Mouse (Mus musculus) liver, embryonic 15.5 days (tissue): ENCODE results near the gene Ube2e2. TPM values are rescaled to one million over a fixed set of nuclear protein-coding genes. Genes with fewer than 3 reads are reported as not detected.

Experiments used
- ATAC-seq: fragments of 200-750 bp; cut with Nextera tagmentation; 2 replicates; pipeline ENCODE4 v1.8.0; 2017; ENCODE audit warnings: moderate number of reproducible peaks, mild to moderate bottlenecking, moderate library complexity; ENCODE audit not compliant: insufficient read depth
- H3K27ac ChIP-seq: fragments of 300-500 bp; sonication (generic); replicated peaks from 2 replicates; pipeline ENCODE4 v1.5.1; 2015; ENCODE audit warnings: mild to moderate bottlenecking, inconsistent platforms
- H3K27me3 ChIP-seq: fragments of 300-500 bp; sonication (generic); 2 replicates; pipeline ENCODE4 v1.6.1; 2015; ENCODE audit warnings: mild to moderate bottlenecking, inconsistent platforms
- H3K36me3 ChIP-seq: fragments of 300-500 bp; sonication (generic); replicated peaks from 2 replicates; pipeline ENCODE4 v1.6.1; 2015; ENCODE audit warnings: moderate library complexity, mild to moderate bottlenecking, inconsistent platforms
- H3K4me1 ChIP-seq: fragments of 300-500 bp; sonication (generic); replicated peaks from 2 replicates; pipeline ENCODE4 v1.6.1; 2015; ENCODE audit warnings: inconsistent platforms
- H3K4me2 ChIP-seq: fragments of 300-500 bp; sonication (generic); 2 replicates; pipeline ENCODE4 v1.6.1; 2015; ENCODE audit warnings: moderate library complexity, mild to moderate bottlenecking, inconsistent platforms
- H3K4me3 ChIP-seq: fragments of 300-500 bp; sonication (generic); replicated peaks from 2 replicates; pipeline ENCODE4 v1.5.1; 2015; ENCODE audit warnings: mild to moderate bottlenecking, inconsistent platforms
- H3K9ac ChIP-seq: fragments of 300-500 bp; sonication (generic); 2 replicates; pipeline ENCODE4 v1.6.1; 2015; ENCODE audit warnings: moderate library complexity, mild to moderate bottlenecking, inconsistent platforms
- H3K9me3 ChIP-seq: fragments of 300-500 bp; sonication (generic); replicated peaks from 2 replicates; pipeline ENCODE4 v1.6.1; 2016; ENCODE audit warnings: inconsistent platforms
- WGBS: fragments of 180-500 bp; shearing (Covaris S2); methylation state at CpG from one replicate; pipeline ENCODE4 v1.1.7; 2015; ENCODE audit warnings: mixed read lengths; ENCODE audit not compliant: insufficient replicate concordance; 5-methylcytosine and 5-hydroxymethylcytosine counted together
- polyA plus RNA-seq: library from polyadenylated mRNA; unstranded; fragments of >200 nt; fragmentation: Nextera tagmentation; extraction: Ambion mirVana; gene quantifications from 2 replicates; pipeline ENCODE4 v1.2.1, GENCODE M21; 2015

Ube2e2 gene
- 6.2 and 8.8 TPM in 2 replicates for polyA plus RNA-seq

DNA sequence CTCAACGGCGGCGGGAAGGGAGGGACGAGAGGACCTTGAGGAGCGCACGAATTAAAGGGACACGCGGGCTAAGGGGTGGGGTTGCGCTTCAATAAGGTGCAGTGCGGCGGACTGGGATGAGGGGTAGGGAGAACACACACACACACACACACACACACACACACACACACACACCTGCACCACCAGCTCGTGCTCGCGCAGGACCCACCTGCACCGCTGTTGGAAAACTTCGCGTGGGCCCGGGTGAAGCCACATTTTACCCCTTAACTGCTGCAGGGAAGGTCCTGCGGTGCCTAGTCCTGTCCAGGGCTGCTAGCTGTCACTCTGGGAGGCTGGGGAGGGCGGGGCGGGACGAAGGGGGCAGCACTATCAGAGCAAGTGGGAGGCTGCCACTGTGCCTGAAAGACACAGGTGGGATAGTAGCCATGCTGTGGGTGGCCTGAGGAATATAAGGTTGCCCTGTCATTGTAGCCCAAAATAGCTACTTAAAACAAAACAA, at the start of gene Ube2e2:
TSS of gene Ube2e2 (minus strand) at position 321 of the 499 bp plus-strand sequence.
- H3K4me3 ChIP-seq, result peak within 1 kb of the TSS; percentile 58
- H3K27me3 ChIP-seq, result peaks cover 15% of the 10 kb centered on the region; the same call in 1 of the 2 replicates
- H3K9me3 ChIP-seq, result no peaks in the 10 kb centered on the region
- H3K4me2 ChIP-seq, result peak within 1 kb of the TSS; percentile 68
- no peak within 1 kb of the TSS for H3K27ac ChIP-seq
- ATAC-seq, result peak; percentile 64
- H3K4me1 ChIP-seq, result no peaks in the 10 kb centered on the region; the same call in 1 of the 2 replicates
- under 1% methylated on average over 20 of the region's 22 CpGs for WGBS
- H3K9ac ChIP-seq, result peak within 1 kb of the TSS; percentile 37; the same call in 1 of the 2 replicates
- H3K36me3 ChIP-seq, result no peaks in the 10 kb centered on the region

DNA sequence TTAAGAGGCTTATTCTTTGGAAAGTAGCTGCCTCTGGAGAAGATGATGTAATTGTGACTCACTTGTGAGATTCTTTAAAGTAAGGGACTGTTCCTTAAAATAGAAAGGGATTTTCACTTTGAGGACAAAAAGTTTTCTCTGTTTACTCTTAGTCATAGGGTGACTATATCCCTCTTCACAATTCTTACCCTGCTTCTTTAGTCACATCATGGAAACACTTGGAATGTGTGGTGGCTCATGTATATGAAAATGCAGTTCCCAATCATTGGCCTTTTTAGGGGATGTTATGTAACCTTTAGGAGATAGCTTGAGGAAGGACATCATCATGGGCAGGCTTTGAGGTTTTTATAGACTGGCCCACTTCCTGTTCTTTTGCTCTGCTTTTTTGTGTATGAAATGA, 46.0 kb upstream of the Ube2e2 start:
- Histone ChIP-seq H3K9ac (no peak overlapping the region), H3K9me3 (no peaks in the 10 kb centered on the region), H3K4me3 (no peak overlapping the region), H3K4me1 (no peaks in the 10 kb centered on the region), H3K27ac (no peak overlapping the region), H3K36me3 (no peaks in the 10 kb centered on the region), H3K4me2 (no peak overlapping the region), H3K27me3 (no peaks in the 10 kb centered on the region)
- ATAC-seq, result no peak

DNA sequence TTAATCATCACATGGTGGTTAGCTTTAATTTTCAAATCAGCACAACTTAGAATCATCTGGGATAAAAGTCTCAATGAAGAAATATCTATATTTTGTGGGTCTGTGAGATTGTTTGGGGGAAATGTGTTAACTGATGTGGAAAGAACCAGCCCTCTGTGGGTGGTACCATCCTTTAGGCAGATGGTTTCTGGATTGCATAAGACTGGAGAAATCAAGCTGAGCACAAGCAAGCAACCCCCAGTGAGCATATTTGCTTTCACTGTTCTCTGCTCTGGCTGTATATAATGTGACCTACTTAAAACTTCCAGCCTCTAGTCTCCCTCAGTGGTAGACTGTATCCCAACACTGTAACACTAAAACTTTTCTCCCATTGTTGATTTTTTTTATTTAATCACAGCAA, 9.5 kb upstream of the Ube2e2 start:
- Histone ChIP-seq H3K4me3 (no peak overlapping the region), H3K27me3 (no peaks in the 10 kb centered on the region), H3K36me3 (no peaks in the 10 kb centered on the region), H3K9ac (no peak overlapping the region), H3K4me1 (no peaks in the 10 kb centered on the region), H3K27ac (no peak overlapping the region), H3K9me3 (no peaks in the 10 kb centered on the region), H3K4me2 (no peak overlapping the region)
- ATAC-seq, result no peak

DNA sequence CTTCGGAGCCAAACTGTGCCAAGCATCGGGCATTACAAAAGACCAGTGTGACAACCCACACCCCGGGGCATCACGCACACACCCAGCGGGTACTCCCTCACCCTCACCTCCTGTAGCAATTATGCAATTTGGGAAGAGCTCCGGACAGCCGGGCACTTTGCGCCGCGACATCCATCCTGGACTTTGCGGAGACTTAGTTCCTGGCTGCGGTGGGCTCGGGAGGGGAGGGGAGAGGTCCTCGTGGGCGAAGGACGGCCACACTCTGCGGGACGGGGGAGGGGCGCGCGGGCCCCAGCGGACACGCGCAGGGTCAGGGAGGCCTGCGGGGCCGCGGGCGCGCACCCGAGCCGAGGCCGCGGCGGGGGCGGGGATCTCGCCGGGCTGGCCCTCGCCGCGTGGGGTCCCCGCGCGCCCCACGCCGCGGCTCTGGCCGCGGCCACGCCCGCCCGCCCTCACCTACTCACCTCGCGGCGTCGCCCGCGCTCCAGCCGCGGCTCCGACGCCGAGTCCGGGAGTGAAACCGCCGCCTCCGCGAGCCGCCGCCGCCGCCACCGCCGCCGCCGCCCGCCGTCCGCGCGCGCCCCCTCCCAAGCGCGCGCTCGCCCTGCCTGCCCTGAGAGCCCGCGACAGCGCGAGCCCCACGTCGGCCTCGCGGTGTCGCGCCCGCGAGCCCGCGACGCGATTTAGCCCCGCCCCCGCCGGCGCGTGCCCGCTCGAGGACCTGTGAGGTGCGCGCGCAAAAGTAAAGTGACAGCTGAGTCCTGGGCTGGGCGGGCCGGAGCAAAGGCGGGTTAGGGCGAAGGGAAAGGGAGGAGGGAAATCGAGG, 733 bp downstream of the Ube2e2 start:
- peak overlapping the region; percentile 68 for H3K4me2 ChIP-seq
- no peaks in the 10 kb centered on the region for H3K9me3 ChIP-seq
- H3K9ac ChIP-seq, result peak overlapping the region; percentile 37; the same call in 1 of the 2 replicates
- H3K4me1 ChIP-seq, result no peaks in the 10 kb centered on the region; the same call in 1 of the 2 replicates
- peak overlapping the region; percentile 58 for H3K4me3 ChIP-seq
- H3K27me3 ChIP-seq, result peaks cover 15% of the 10 kb centered on the region; the same call in 1 of the 2 replicates
- peak; percentile 88 for ATAC-seq
- H3K27ac ChIP-seq, result no peak overlapping the region
- WGBS, result 1% methylated on average over 74 of the region's 116 CpGs
- no peaks in the 10 kb centered on the region for H3K36me3 ChIP-seq

DNA sequence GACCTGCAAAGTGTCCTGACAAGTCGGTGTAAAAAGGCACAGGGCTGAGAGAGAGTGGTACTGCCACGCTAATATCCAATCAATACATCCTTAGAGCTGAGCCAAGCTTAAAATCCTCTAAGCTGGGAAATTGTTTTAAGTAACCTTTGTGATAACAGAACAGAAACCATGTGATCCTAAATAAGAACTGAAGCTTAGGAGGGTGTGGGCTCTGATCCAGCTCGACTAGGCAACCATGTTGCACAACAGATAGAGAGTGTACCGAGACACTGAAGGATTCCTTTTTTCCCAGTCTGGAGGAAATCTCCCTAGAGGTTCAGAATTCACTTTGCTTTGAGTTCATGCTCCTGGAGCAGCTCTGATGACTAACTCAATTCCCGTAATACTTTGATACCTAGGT, 4.5 kb downstream of the Ube2e2 start:
- peaks cover 15% of the 10 kb centered on the region; the same call in 1 of the 2 replicates for H3K27me3 ChIP-seq
- no peaks in the 10 kb centered on the region for H3K9me3 ChIP-seq
- no peak overlapping the region for H3K4me3 ChIP-seq
- no peak overlapping the region for H3K4me2 ChIP-seq
- no peak for ATAC-seq
- no peaks in the 10 kb centered on the region; the same call in 1 of the 2 replicates for H3K4me1 ChIP-seq
- WGBS, result 65% methylated on average over 5 of the region's 5 CpGs
- no peak overlapping the region for H3K27ac ChIP-seq
- no peaks in the 10 kb centered on the region for H3K36me3 ChIP-seq
- no peak overlapping the region for H3K9ac ChIP-seq

DNA sequence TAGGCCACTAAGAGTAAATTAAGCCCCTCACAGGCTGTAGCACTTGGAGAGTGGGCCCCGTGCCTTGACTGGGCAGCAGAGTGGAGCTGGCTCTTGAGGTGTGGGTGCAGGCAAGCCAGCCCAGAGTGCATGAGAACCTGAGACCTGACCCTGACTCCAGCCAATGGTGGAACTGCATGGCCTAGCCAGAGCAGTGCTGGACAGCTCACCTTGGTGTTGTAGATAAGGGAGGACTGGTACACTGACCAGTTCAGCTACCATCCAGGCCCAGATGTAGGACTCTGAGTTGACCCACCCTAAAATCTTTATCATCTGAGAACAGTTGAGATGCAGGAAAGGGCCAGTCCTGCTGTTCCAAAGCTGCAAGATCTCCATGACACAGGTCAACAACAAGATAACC, 11.6 kb downstream of the Ube2e2 start:
- ATAC-seq, result no peak
- no peaks in the 10 kb centered on the region for H3K27me3 ChIP-seq
- H3K9me3 ChIP-seq, result no peaks in the 10 kb centered on the region

DNA sequence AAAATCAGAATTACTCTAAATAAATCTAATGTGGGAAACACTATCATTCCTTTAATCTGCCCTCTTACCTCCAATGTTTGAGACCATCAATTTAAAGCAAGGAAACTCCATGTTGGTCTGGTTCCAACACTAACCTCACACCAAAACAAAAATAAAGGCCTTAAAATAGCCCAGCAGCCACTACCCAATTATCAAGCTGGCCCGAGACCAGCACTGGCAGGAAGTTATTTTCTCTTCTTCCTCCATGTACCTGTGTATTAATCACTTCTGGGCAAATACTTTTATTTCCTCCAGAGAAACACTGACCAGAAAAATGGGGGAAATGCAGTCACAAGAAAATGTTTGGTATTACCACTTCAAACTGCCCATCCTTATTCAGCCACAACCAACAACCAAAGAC, 23.4 kb downstream of the Ube2e2 start:
- no peak overlapping the region for H3K4me3 ChIP-seq
- H3K27ac ChIP-seq, result no peak overlapping the region
- WGBS, result 58% methylated on average over 1 of the region's 1 CpGs
- no peaks in the 10 kb centered on the region for H3K36me3 ChIP-seq
- H3K4me2 ChIP-seq, result no peak overlapping the region
- H3K9ac ChIP-seq, result no peak overlapping the region
- H3K27me3 ChIP-seq, result no peaks in the 10 kb centered on the region
- ATAC-seq, result no peak
- H3K4me1 ChIP-seq, result no peaks in the 10 kb centered on the region
- H3K9me3 ChIP-seq, result no peaks in the 10 kb centered on the region

More for the DNA sequence above, 11.6 kb downstream of the Ube2e2 start:
- Histone ChIP-seq H3K36me3 (no peaks in the 10 kb centered on the region), H3K9ac (no peak overlapping the region), H3K27ac (no peak overlapping the region), H3K4me1 (no peaks in the 10 kb centered on the region), H3K4me2 (no peak overlapping the region), H3K4me3 (no peak overlapping the region)
- WGBS, result 62% methylated on average over 1 of the region's 1 CpGs

DNA sequence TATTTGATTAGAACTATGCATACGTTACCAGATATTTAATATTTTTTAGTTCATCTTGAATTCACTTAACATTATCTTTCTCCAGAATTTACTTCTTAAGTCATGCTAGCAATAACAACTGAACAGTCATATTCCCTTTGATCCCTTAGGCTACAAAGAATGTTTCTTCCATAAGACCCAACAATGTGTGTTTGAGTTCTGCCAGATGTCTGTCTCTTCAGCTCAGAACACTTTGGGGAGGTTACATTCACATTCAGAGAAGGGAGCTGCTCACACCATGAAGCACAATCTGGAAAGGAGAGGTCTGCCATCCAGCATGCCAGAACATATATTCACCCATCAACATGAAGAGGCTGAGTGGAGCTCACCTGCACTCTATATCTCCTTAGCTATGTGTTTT, 65.4 kb downstream of the Ube2e2 start:
- 70% methylated on average over 1 of the region's 1 CpGs for WGBS
- Histone ChIP-seq H3K4me2 (no peak overlapping the region), H3K27ac (no peak overlapping the region), H3K9ac (no peak overlapping the region), H3K36me3 (no peaks in the 10 kb centered on the region), H3K4me3 (no peak overlapping the region), H3K9me3 (no peaks in the 10 kb centered on the region), H3K27me3 (no peaks in the 10 kb centered on the region), H3K4me1 (no peaks in the 10 kb centered on the region)
- no peak for ATAC-seq

DNA sequence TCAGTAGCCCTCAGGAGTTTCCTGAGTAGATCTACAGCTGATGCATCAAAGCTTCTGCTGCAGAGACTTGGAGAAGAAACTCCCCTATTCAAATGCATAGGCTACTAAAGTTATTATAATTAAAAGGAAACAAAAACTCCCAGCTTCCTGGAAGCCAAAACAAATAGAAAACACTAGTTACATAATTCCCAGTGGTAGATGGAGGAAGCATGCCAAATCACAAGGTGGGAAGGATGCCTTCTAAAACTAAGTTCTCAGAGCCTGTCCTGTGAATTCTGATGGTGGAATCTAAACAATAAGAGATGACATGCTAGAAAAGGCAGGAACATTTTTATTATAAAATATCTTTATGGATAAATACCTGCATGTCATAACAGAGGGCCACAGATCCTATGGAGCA, 67.3 kb downstream of the Ube2e2 start:
- no peaks in the 10 kb centered on the region for H3K9me3 ChIP-seq
- H3K4me3 ChIP-seq, result no peak overlapping the region
- H3K36me3 ChIP-seq, result no peaks in the 10 kb centered on the region
- no peak overlapping the region for H3K4me2 ChIP-seq
- no peak overlapping the region for H3K9ac ChIP-seq
- ATAC-seq, result no peak
- H3K27ac ChIP-seq, result no peak overlapping the region
- H3K27me3 ChIP-seq, result no peaks in the 10 kb centered on the region
- H3K4me1 ChIP-seq, result no peaks in the 10 kb centered on the region

DNA sequence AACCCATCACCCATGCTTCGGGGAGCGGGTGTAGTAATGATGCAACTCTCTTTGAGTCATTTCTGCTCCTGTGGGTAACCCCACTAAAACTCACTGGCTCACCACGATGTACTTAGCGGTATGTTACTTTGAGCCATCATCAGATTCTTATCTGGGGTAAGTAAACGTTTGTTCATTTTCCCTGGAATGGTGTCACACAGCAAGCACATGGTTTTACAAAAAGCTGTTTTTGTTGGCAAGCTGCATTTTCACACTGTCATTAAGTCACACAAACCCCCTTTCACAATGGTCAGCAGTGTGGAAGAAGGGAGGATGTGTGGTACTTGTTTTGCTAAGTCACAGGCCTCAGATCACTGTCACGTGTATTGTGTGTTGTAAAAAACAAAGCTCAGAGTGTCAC, 73.4 kb downstream of the Ube2e2 start:
- Histone ChIP-seq H3K9me3 (no peaks in the 10 kb centered on the region), H3K36me3 (no peaks in the 10 kb centered on the region), H3K4me3 (no peak overlapping the region), H3K4me2 (no peak overlapping the region), H3K27me3 (no peaks in the 10 kb centered on the region), H3K27ac (no peak overlapping the region), H3K4me1 (no peaks in the 10 kb centered on the region), H3K9ac (no peak overlapping the region)
- no peak for ATAC-seq
- whole genome bisulfite sequencing, result 48% methylated on average over 6 of the region's 6 CpGs

DNA sequence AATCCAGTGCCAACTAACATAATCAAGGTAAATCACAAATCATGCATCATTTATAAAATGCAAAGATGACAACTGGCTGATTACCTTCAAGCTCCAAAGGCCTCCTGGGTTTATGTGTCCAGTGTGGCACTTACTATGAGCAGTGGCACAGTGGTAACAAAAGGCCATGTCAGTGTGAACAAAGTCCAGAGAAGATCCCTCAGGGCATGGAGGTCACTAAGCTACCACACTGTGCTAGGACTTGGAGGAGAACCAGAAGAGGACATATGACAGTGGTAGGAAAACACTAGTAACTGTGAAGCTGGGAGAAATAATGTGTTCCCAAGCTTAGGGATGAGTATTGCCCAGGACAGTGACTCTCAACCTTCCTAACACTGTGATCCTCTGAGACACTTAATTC, 97.2 kb downstream of the Ube2e2 start:
- ATAC-seq, result no peak
- H3K9me3 ChIP-seq, result no peaks in the 10 kb centered on the region
- H3K9ac ChIP-seq, result no peak overlapping the region
- no peak overlapping the region for H3K4me3 ChIP-seq
- H3K4me2 ChIP-seq, result no peak overlapping the region
- H3K27ac ChIP-seq, result no peak overlapping the region
- no peaks in the 10 kb centered on the region for H3K4me1 ChIP-seq
- H3K36me3 ChIP-seq, result no peaks in the 10 kb centered on the region
- H3K27me3 ChIP-seq, result no peaks in the 10 kb centered on the region

DNA sequence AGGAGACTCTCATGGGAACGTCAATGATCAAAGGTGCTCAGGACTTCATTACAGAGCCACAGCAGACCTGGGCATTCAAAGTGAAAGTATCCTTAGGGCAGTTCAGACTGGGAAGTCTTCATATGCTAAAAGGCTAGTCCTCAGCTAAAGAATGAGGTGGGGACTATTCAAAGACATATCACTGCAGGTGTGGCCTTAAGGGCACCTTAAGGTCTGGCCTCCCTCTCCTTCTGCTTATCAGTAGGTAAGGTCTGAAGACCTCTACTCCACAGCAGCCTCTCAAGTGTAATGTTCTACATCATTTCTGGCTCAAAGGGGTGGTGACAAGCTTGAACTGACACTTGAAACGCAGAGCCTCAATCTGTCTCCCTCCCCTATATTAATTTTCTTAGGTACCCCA, 98.3 kb downstream of the Ube2e2 start:
- H3K36me3 ChIP-seq, result no peaks in the 10 kb centered on the region
- H3K27me3 ChIP-seq, result no peaks in the 10 kb centered on the region
- ATAC-seq, result no peak
- 63% methylated on average over 2 of the region's 2 CpGs for WGBS
- no peaks in the 10 kb centered on the region for H3K4me1 ChIP-seq
- H3K9me3 ChIP-seq, result no peaks in the 10 kb centered on the region
- no peak overlapping the region for H3K27ac ChIP-seq
- no peak overlapping the region for H3K9ac ChIP-seq
- no peak overlapping the region for H3K4me3 ChIP-seq
- no peak overlapping the region for H3K4me2 ChIP-seq
